Mouse (Mus musculus) cerebellum, adult 2 months (tissue): ENCODE measurements around the gene Zbtb45.

Experiments
- CTCF ChIP-seq: fragments of 200-500 bp; IDR thresholded peaks from 2 replicates; pipeline ENCODE4 v1.5.1; 2011; ENCODE audit warnings: low read depth, mild to moderate bottlenecking, control low read depth, low read length, moderate library complexity, borderline replicate concordance; ENCODE audit not compliant: insufficient read depth
- POLR2A ChIP-seq: fragments of 200-500 bp; IDR thresholded peaks from 2 replicates; pipeline ENCODE4 v1.6.1; 2011; ENCODE audit warnings: low read length, control low read depth, borderline replicate concordance; ENCODE audit not compliant: insufficient read depth

DNA sequence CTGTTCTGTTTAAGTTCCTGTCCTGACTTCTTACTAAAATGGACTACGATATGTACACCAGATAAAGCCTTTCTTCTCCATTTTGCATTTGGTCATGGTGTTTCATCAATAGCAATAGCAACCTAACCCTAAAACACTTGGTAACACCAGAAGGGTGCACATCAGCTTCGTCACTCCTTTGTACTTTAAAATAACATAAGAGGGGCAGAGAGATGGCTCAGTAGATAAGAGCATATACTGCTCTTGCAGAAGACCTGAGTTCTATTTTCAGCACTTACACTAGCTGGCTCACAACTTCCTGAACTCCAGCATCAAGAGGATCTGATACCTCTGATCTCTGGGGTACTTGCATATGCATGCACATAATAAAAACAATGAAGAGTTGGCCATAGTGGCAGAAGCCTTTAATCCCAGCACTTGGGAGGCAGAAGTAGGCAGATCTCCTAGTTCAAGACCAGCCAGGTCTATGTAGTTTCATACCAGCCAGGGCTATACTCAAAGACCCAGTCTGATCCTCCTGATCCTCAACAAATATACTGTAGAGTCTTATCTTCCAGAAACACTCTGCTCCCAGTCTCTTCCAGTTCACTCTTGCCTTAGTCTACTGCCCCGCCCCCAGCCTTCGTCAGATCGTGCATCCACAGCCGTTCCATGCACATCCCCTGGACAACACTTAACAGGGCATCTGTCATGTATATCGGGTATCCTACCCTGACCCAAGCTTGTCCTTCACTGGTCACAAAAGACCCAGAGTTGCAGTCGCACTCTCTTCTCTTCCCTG, 22.2 kb downstream of the Zbtb45 start:
- no peak for TF ChIP-seq CTCF
- no peak for TF ChIP-seq POLR2A
